In the genomic region with DNA sequence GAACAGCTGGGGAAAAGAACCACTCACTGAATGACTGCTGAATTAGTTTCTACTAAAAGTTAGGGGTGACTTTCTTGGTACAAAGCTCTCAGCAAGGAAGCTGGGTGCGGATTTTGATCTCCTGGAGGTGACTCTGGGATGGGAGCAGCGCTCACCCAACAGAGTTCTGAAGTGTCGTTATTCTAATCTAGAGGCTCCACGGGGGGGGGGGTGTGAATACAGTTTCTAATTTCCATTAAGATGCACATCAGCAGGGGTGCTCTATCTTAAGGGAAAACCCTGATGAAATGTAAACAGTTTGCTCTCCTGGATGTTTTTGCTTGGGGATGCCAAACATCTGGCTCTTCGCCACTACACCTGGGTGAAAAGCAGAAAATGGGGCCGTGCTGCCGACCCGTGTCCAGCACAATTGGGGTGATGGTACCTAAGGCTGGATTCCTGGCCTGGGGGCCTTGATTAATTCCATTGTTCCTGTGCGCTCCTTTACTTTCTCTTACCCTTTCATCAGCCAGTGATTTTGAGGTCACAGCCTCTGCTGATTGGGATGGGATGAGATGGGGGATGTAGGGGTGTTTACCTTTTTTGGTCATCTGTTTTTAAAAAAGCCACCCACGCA, we compare ENCODE assay signal across 10 mouse cellular contexts. TPM values are rescaled to one million over a fixed set of nuclear protein-coding genes. Genes with fewer than 3 reads are reported as not detected.
DNase-seq lines count a peak whose midpoint lies in the region; ATAC-seq lines count a peak whose summit lies in the region.
"Had no signal": no experiment of that assay in that cellular context is flagged by ENCODE, and none has a peak within 500 bp of the region (broad histone marks: within the 10 kb centered on the region; RNA-seq: fewer than 3 reads in every experiment).

No protein-coding gene starts in this region.

- peak overlapping the region; percentile 76 for H3K4me2 ChIP-seq in heart, embryonic 14.5 days (ENCODE audit: low read length)
- peak overlapping the region; percentile 89 for H3K4me2 ChIP-seq in midbrain, embryonic 13.5 days (replicated peaks)

- ATAC-seq in heart, embryonic 14.5 days (ENCODE audit: insufficient number of reproducible peaks, insufficient read depth, low FRiP score, low read depth) = no peak
- ATAC-seq in midbrain, embryonic 13.5 days = no peak
- ATAC-seq in megakaryocyte-erythroid progenitor cell, adult 5-6 weeks (replicated peaks; ENCODE audit: low FRiP score, low TSS enrichment, poor library complexity, severe bottlenecking) = no peak

- H3K9ac ChIP-seq in heart, embryonic 14.5 days (ENCODE audit: low read length) = peak overlapping the region; percentile 94
- H3K9ac ChIP-seq in midbrain, embryonic 13.5 days (replicated peaks) = no peak overlapping the region

- H3K27me3 ChIP-seq in heart, embryonic 14.5 days (ENCODE audit: control insufficient read depth, insufficient read depth, low read length) = no peaks in the 10 kb centered on the region; the same call in 1 of the 2 replicates
- H3K27me3 ChIP-seq in hindbrain, embryonic 10.5 days (ENCODE audit: insufficient read depth, poor library complexity, severe bottlenecking) = peaks cover 27% of the 10 kb centered on the region
- peaks cover 22% of the 10 kb centered on the region for H3K27me3 ChIP-seq in midbrain, embryonic 13.5 days

- H3K4me1 ChIP-seq in heart, embryonic 14.5 days (ENCODE audit: control insufficient read depth in 2 of 2, insufficient read depth in 2 of 2, low read length in 2 of 2) = peaks cover 5 to 33% of the 10 kb centered on the region in 2 experiments
- H3K4me1 ChIP-seq in hindbrain, embryonic 10.5 days (replicated peaks) = peaks cover 53% of the 10 kb centered on the region
- peaks cover 19% of the 10 kb centered on the region for H3K4me1 ChIP-seq in midbrain, embryonic 13.5 days (replicated peaks)

- peak overlapping the region; percentile 79 to 88 for H3K4me3 ChIP-seq in heart, embryonic 14.5 days (ENCODE audit: control insufficient read depth in 1 of 2, insufficient read depth in 1 of 2, low read depth in 1 of 2, low read length in 2 of 2)
- H3K4me3 ChIP-seq in hindbrain, embryonic 10.5 days = peak overlapping the region; percentile 88
- H3K4me3 ChIP-seq in midbrain, embryonic 13.5 days (replicated peaks) = peak overlapping the region; percentile 59; the same call in 1 of the 2 replicates

- H3K36me3 ChIP-seq in heart, embryonic 14.5 days (ENCODE audit: control insufficient read depth, insufficient read depth, low read length) = no peaks in the 10 kb centered on the region
- no peaks in the 10 kb centered on the region for H3K36me3 ChIP-seq in hindbrain, embryonic 10.5 days
- H3K36me3 ChIP-seq in midbrain, embryonic 13.5 days = no peaks in the 10 kb centered on the region
- H3K36me3 ChIP-seq: G1E had no signal

- 29% methylated on average over 10 of the region's 10 CpGs for WGBS in heart, embryonic 14.5 days
- 5% methylated on average over 10 of the region's 10 CpGs for WGBS in hindbrain, embryonic 10.5 days
- WGBS in midbrain, embryonic 13.5 days = 13% methylated on average over 10 of the region's 10 CpGs

- no peak for DNase-seq in heart, adult 9 months (ENCODE audit: low spot score in 2 of 2)
- DNase-seq in ZHBTc4 (ENCODE audit: low read depth, low spot score) = peak; percentile 82
- no peak for DNase-seq in hindbrain, embryonic 10.5 days (ENCODE audit: low spot score)
- no peak for DNase-seq in ovary, postnatal 14 days (ENCODE audit: low spot score)
- DNase-seq in thymus, adult 18-20 months = no peak

- no peaks in the 10 kb centered on the region for H3K9me3 ChIP-seq in heart, embryonic 14.5 days (ENCODE audit: control insufficient read depth, low read length)
- no peaks in the 10 kb centered on the region for H3K9me3 ChIP-seq in hindbrain, embryonic 10.5 days
- H3K9me3 ChIP-seq in midbrain, embryonic 13.5 days = no peaks in the 10 kb centered on the region
- H3K9me3 ChIP-seq: G1E had no signal

- H3K27ac ChIP-seq in heart, embryonic 14.5 days (replicated peaks in 1 of 2; ENCODE audit: control insufficient read depth in 1 of 2, insufficient read depth in 1 of 2, low read depth in 2 of 2, low read length in 2 of 2) = peak overlapping the region in 1 of 2 experiments; percentile 88; a peak in 1 of 4 replicates
- H3K27ac ChIP-seq in hindbrain, embryonic 10.5 days = peak overlapping the region; percentile 91
- H3K27ac ChIP-seq in midbrain, embryonic 13.5 days = no peak overlapping the region

RNA-seq across cellular contexts. Expression of gene Ror1, which starts 1.9 kb away (rescaled TPM):
- polyA plus RNA-seq in heart, embryonic 14.5 days (2014; fragmentation: Nextera tagmentation; extraction: Ambion mirVana) = 12.4 and 14.7 TPM in 2 replicates
- polyA plus RNA-seq in hindbrain, embryonic 10.5 days (2016; fragmentation: Nextera tagmentation; extraction: Ambion mirVana) = 7.1 and 11.1 TPM in 2 replicates
- 0.99 and 1.1 TPM in 2 replicates for polyA plus RNA-seq in midbrain, embryonic 13.5 days (2015; fragmentation: Nextera tagmentation; extraction: Ambion mirVana)
- not detected in 2 replicates for total RNA-seq in megakaryocyte-erythroid progenitor cell, adult 5-6 weeks (2014; fragmentation: Nextera tagmentation)
- total RNA-seq in megakaryocyte-erythroid progenitor cell, adult 5-6 weeks (2017) = not detected in 2 replicates
- total RNA-seq: neutrophil, adult 5-6 weeks had no signal
- polyA plus RNA-seq: G1E had no signal
